Mouse (Mus musculus): ENCODE measurements around the gene Ifi27l2b.

GRCm38 (mm10) chr12:103491091-103491730 is 34.2 kb upstream of the Ifi27l2b start:
- TF ChIP-seq CTCF (IDR thresholded peaks at IDR 0.05; ENCODE audit: borderline replicate concordance, insufficient read depth, low read depth, low read length) (no peak), POLR2A (IDR thresholded peaks at IDR 0.05; ENCODE audit: borderline replicate concordance, insufficient read depth, low read length) (no peak)
